Mouse (Mus musculus): ENCODE data around the gene Zbtb1.

GRCm38 (mm10) chr12:76377726-76378125 is 7.7 kb downstream of the Zbtb1 start:
- TF ChIP-seq GATA1 (IDR thresholded peaks at IDR 0.05; ENCODE audit: low read length), result no peak
- no peak for TF ChIP-seq TAL1 (IDR thresholded peaks at IDR 0.05; ENCODE audit: low read length)
